Comparison of ENCODE assay signal across 8 mouse cellular contexts in the genomic region with DNA sequence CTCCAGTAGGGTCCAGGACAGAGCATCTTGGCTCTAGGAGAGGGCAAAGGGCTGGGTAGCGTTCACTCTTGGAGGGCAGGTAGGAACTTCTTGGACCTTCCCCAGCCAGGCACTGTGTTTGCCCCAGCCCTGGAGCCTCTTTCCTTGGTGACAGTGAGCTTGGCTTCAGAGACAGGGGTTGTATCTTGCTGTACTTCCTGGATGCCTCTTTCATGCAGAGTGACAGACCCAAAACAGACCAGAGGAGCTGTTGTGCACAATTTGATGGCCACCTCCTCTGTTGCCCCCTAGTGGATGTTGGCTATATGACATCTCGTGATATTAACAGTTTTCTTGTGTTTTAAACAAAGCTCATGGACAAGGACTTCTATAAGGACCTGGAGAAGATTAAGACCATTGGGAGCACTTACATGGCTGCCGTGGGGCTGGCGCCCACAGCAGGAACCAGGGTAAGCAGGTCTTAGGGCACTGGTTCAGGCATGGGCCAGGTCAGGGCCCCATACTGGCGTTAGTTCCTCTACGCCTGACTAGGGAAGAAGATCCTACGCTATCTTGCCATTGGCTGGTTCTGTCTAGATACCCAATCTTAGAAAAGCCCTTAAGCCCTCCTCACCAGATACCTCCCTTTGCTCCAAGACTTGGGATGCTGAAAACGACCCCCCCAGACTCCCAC. TPM values are rescaled to one million over a fixed set of nuclear protein-coding genes. Genes with fewer than 3 reads are reported as not detected.
DNase-seq lines count a peak whose midpoint lies in the region; ATAC-seq and TF ChIP-seq lines count a peak whose summit lies in the region.
"Had no signal": no experiment of that assay in that cellular context is flagged by ENCODE, and none has a peak within 500 bp of the region (broad histone marks: within the 10 kb centered on the region; RNA-seq: fewer than 3 reads in every experiment).

No protein-coding gene starts in this region.

- peak; percentile 39; the same call in 1 of the 2 replicates for ATAC-seq in lung, embryonic 14.5 days (ENCODE audit: insufficient read depth)
- ATAC-seq in neural tube, embryonic 13.5 days (ENCODE audit: low read depth), result peak; percentile 51; the same call in 1 of the 2 replicates

- no peaks in the 10 kb centered on the region for H3K9me3 ChIP-seq in lung, embryonic 14.5 days (ENCODE audit: low read depth, low read length)
- H3K9me3 ChIP-seq in hindbrain, embryonic 10.5 days, result no peaks in the 10 kb centered on the region
- H3K9me3 ChIP-seq in neural tube, embryonic 13.5 days, result no peaks in the 10 kb centered on the region

- DNase-seq in lung, embryonic 14.5 days, result peak; percentile 78
- no peak for DNase-seq in lung, postnatal 25 days (ENCODE audit: low spot score)
- DNase-seq in brain, adult 2 months (ENCODE audit: low read depth, low spot score), result peak; percentile 75
- DNase-seq in hindbrain, embryonic 10.5 days (ENCODE audit: low spot score), result peak; percentile 38
- peak; percentile 29 for DNase-seq in left cerebral cortex, postnatal 4 days
- DNase-seq in right cerebral cortex, postnatal 4 days, result no peak

- H3K9ac ChIP-seq in lung, embryonic 14.5 days, result no peak overlapping the region
- H3K9ac ChIP-seq in neural tube, embryonic 13.5 days, result no peak overlapping the region

- intact Hi-C loops in left cerebral cortex, postnatal 4 days (cut with DNase I), result loop anchor here (10.0 kb wide), 1 partner anchor 507 kb away; a partner anchor contains a TSS

- H3K27ac ChIP-seq in lung, embryonic 14.5 days (ENCODE audit: low read depth), result no peak overlapping the region
- H3K27ac ChIP-seq in hindbrain, embryonic 10.5 days, result peak overlapping the region; percentile 79
- peak overlapping the region; percentile 80; the same call in 1 of the 2 replicates for H3K27ac ChIP-seq in neural tube, embryonic 13.5 days (replicated peaks)

- H3K4me2 ChIP-seq in lung, embryonic 14.5 days, result no peak overlapping the region
- H3K4me2 ChIP-seq in neural tube, embryonic 13.5 days, result no peak overlapping the region

- H3K36me3 ChIP-seq in lung, embryonic 14.5 days (ENCODE audit: insufficient read depth), result no peaks in the 10 kb centered on the region
- H3K36me3 ChIP-seq in hindbrain, embryonic 10.5 days, result no peaks in the 10 kb centered on the region
- peaks cover 4% of the 10 kb centered on the region; the same call in 1 of the 2 replicates for H3K36me3 ChIP-seq in neural tube, embryonic 13.5 days

- H3K27me3 ChIP-seq in lung, embryonic 14.5 days (ENCODE audit: insufficient read depth, low read length), result no peaks in the 10 kb centered on the region
- H3K27me3 ChIP-seq in hindbrain, embryonic 10.5 days (ENCODE audit: insufficient read depth, poor library complexity, severe bottlenecking), result no peaks in the 10 kb centered on the region
- H3K27me3 ChIP-seq in neural tube, embryonic 13.5 days, result no peaks in the 10 kb centered on the region

- whole genome bisulfite sequencing in lung, embryonic 14.5 days, result 75% methylated on average over 8 of the region's 8 CpGs
- 79% methylated on average over 8 of the region's 8 CpGs for WGBS in hindbrain, embryonic 10.5 days
- 82% methylated on average over 8 of the region's 8 CpGs for WGBS in neural tube, embryonic 13.5 days

- H3K4me3 ChIP-seq in lung, embryonic 14.5 days (ENCODE audit: low read depth, low read length), result no peak overlapping the region
- no peak overlapping the region for H3K4me3 ChIP-seq in hindbrain, embryonic 10.5 days
- no peak overlapping the region for H3K4me3 ChIP-seq in neural tube, embryonic 13.5 days

- no peaks in the 10 kb centered on the region for H3K4me1 ChIP-seq in lung, embryonic 14.5 days (ENCODE audit: insufficient read depth)
- peaks cover 18% of the 10 kb centered on the region for H3K4me1 ChIP-seq in hindbrain, embryonic 10.5 days (replicated peaks)
- peaks cover 29% of the 10 kb centered on the region for H3K4me1 ChIP-seq in neural tube, embryonic 13.5 days (replicated peaks)

- TF ChIP-seq CTCF in lung, embryonic 14.5 days (IDR thresholded peaks at IDR 0.05; ENCODE audit: low read depth), result peak; percentile 91

RNA-seq across cellular contexts. Expression of a gene that starts 26.7 kb away (rescaled TPM):
- polyA plus RNA-seq in lung, embryonic 14.5 days (2014; fragmentation: Nextera tagmentation; extraction: Ambion mirVana), result not detected in 2 replicates
- polyA plus RNA-seq in hindbrain, embryonic 10.5 days (2016; fragmentation: Nextera tagmentation; extraction: Ambion mirVana), result not detected in 2 replicates
- total RNA-seq in left cerebral cortex, postnatal 4 days (2021), result not detected
- not detected in 2 replicates for polyA plus RNA-seq in neural tube, embryonic 13.5 days (2015; fragmentation: Nextera tagmentation; extraction: Ambion mirVana)
- total RNA-seq: neutrophil, adult 5-6 weeks had no signal

RNA-seq across cellular contexts. Expression of a gene that starts 35.9 kb away (rescaled TPM):
- 0.12 and 0.41 TPM in 2 replicates for polyA plus RNA-seq in lung, embryonic 14.5 days (2014; fragmentation: Nextera tagmentation; extraction: Ambion mirVana)
- polyA plus RNA-seq in hindbrain, embryonic 10.5 days (2016; fragmentation: Nextera tagmentation; extraction: Ambion mirVana), result 0.16 TPM in 1 of 2 replicates, not detected in the other
- total RNA-seq in left cerebral cortex, postnatal 4 days (2021), result under 1 TPM in 1 of 2 experiments, not detected in 1; 0.24 TPM
- polyA plus RNA-seq in neural tube, embryonic 13.5 days (2015; fragmentation: Nextera tagmentation; extraction: Ambion mirVana), result 0.32 and 0.38 TPM in 2 replicates
- total RNA-seq: neutrophil, adult 5-6 weeks had no signal

RNA-seq across cellular contexts. Expression of a gene that starts 52.1 kb away (rescaled TPM):
- 14.4 and 15.3 TPM in 2 replicates for polyA plus RNA-seq in lung, embryonic 14.5 days (2014; fragmentation: Nextera tagmentation; extraction: Ambion mirVana)
- polyA plus RNA-seq in hindbrain, embryonic 10.5 days (2016; fragmentation: Nextera tagmentation; extraction: Ambion mirVana), result 12.5 and 13.0 TPM in 2 replicates
- 10 to 100 TPM; 20.6 to 21.3 TPM for total RNA-seq in left cerebral cortex, postnatal 4 days (2021)
- polyA plus RNA-seq in neural tube, embryonic 13.5 days (2015; fragmentation: Nextera tagmentation; extraction: Ambion mirVana), result 20.6 and 27.6 TPM in 2 replicates
- total RNA-seq: neutrophil, adult 5-6 weeks had no signal

Comparison
In these comparisons a context has a peak if more than half of its experiments do, and no peak if none do; other contexts are left out.
1. DNase-seq: peak in lung, embryonic 14.5 days (single experiment), brain, adult 2 months (single experiment), hindbrain, embryonic 10.5 days (single experiment) and left cerebral cortex, postnatal 4 days (single experiment); none in lung, postnatal 25 days (single experiment) and right cerebral cortex, postnatal 4 days (single experiment).